In the genomic region with DNA sequence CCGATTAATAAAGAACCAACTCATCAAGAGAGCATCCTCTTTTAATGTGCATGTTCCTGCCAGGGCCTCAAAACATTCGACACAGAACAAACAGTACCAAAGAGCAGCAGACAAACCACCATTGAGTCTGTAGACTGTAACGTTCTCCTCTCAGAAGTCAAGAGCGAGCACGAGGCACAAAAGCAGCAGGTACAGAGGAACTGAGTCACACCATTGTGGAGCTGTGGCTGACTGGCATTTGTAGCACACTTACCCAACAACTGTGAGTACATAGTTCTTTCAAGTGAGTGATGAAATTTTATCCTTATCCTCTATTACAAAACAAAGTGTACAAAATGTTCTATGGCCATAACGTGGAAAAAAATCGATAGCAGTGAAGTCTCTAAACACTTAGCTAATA, we compare ENCODE assay signal across 17 mouse cellular contexts.
DNase-seq lines count a peak whose midpoint lies in the region.
"Had no signal": no experiment of that assay in that cellular context is flagged by ENCODE, and none has a peak within 500 bp of the region (broad histone marks: within the 10 kb centered on the region; RNA-seq: fewer than 3 reads in every experiment).

No protein-coding gene starts in this region.

- peak; percentile 49 to 61 for DNase-seq in lung, adult 18-20 months
- no peak for DNase-seq in lung, postnatal 10 days
- peak; percentile 41 for DNase-seq in 416B (ENCODE audit: low read depth)
- DNase-seq in adipocyte (ENCODE audit: low spot score), result peak; percentile 13
- DNase-seq in lung, postnatal 25 days (ENCODE audit: low spot score), result peak; percentile 59
- no peak for DNase-seq in spleen, postnatal 36 days (ENCODE audit: low spot score in 2 of 2)
- no peak for DNase-seq in heart, adult 11 months
- DNase-seq: adrenal gland, adult 2 months; adrenal gland, postnatal 14 days; cerebellum, adult 11 months; cerebellum, adult 2 months; cerebellum, adult 9-11 months; cerebellum, postnatal 25 days; gastrocnemius, postnatal 36 days; heart, adult 18-20 months; heart, postnatal 10 days; heart, postnatal 36 days had no signal

Comparison
In these comparisons a context has a peak if more than half of its experiments do, and no peak if none do; other contexts are left out.
1. DNase-seq: peak in lung, adult 18-20 months (2 of 2), 416B (single experiment), adipocyte (single experiment) and lung, postnatal 25 days (single experiment); none in lung, postnatal 10 days (single experiment), spleen, postnatal 36 days (0 of 2) and heart, adult 11 months (single experiment).